Mouse (Mus musculus) MEL (cell line): ENCODE measurements around the gene Slc4a1.

Experiments used
- CTCF ChIP-seq, 3 experiments: IDR thresholded peaks in 2 of 3; conservative IDR thresholded peaks in 1 of 3; 2 replicates each; pipeline ENCODE4 v1.5.1; 2011 to 2012; ENCODE audit warnings: low read length in 3 of 3, low read depth in 2 of 3, mild to moderate bottlenecking in 2 of 3, improper control_type of control experiment in 1 of 3, inconsistent platforms in 1 of 3, mixed read lengths in 1 of 3, moderate library complexity in 1 of 3; ENCODE audit not compliant: control insufficient read depth in 1 of 3, insufficient read depth in 1 of 3, poor library complexity in 1 of 3, severe bottlenecking in 1 of 3
- POLR2A ChIP-seq, 2 experiments: IDR thresholded peaks; 2 replicates each; pipeline ENCODE4 v1.6.1; 2011 to 2012; ENCODE audit warnings: low read length in 2 of 2, mild to moderate bottlenecking in 2 of 2, control low read depth in 1 of 2, improper control_type of control experiment in 1 of 2, low read depth in 1 of 2, moderate library complexity in 1 of 2; ENCODE audit not compliant: control insufficient read depth in 1 of 2, insufficient read depth in 1 of 2, poor library complexity in 1 of 2
- SIN3A ChIP-seq: IDR thresholded peaks from 2 replicates; pipeline ENCODE4 v1.6.1; 2012; ENCODE audit warnings: low read length, improper control_type of control experiment, inconsistent platforms

- TF ChIP-seq SIN3A (no peak), CTCF (IDR thresholded peaks at IDR 0.05 in 2 of 3, conservative IDR thresholded peaks at IDR 0.05 in 1 of 3; ENCODE audit: control insufficient read depth in 1 of 3, insufficient read depth in 1 of 3, low read depth in 2 of 3, low read length in 3 of 3, poor library complexity in 1 of 3, severe bottlenecking in 1 of 3) (no peak), POLR2A (IDR thresholded peaks at IDR 0.05; ENCODE audit: control insufficient read depth in 1 of 2, insufficient read depth in 1 of 2, low read depth in 1 of 2, low read length in 2 of 2, poor library complexity in 1 of 2) (no peak)
These were observed 17.2 kb downstream of the Slc4a1 start for GRCm38 (mm10) chr11:102348771-102349170.
